Mouse (Mus musculus): ENCODE measurements around the gene Tjap1. TPM values are rescaled to one million over a fixed set of nuclear protein-coding genes. Genes with fewer than 3 reads are reported as not detected.
A peak's percentile ranks its signal among the peaks of the same experiment; 100 is the strongest.

Tjap1 gene
- polyA plus RNA-seq, 1 experiment from 2014 or later, result 35.7 TPM

DNA sequence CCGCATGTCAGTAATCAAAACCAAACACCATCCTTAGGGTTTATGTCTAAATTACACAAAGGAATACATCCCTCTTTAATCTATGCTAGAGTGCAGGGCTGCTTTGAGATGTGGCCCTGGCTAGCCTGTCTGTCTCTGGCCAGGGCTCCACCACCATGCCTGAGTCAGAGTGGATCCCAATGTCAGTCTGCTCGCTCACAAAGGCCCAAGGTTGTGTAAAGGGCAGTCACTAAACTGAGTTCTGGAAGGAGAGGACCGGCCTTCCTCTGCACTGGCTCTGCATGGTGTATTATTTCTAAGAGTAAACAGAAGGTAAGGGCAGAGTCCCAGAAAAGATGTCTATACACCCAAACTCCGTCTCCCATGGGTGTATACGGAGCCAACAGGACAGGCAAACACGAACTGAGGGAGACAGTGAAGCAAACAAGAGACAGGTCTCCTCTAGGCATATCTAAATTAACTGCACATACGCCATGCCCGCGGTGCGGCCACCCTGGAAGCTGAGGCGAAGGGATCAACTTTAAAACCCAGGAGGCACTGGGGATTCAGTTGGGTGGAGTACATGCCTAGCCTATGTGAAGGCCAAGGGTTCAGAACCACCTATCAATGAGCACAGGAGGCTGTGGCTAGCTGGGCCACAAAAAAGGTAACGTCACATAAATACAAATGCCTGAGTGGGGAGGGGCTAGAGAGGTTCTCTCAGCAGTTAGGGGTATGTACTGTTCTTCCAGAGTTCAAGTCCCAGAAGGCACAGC lies 4.6 kb downstream of the Tjap1 start:
- ATAC-seq (ENCODE audit: low read depth), result no peak
- peaks cover 21% of the 10 kb centered on the region for H3K4me1 ChIP-seq (replicated peaks)
- no peak overlapping the region for H3K9ac ChIP-seq
- no peaks in the 10 kb centered on the region for H3K9me3 ChIP-seq
- 92% methylated on average over 12 of the region's 12 CpGs for WGBS
- H3K27me3 ChIP-seq, result no peaks in the 10 kb centered on the region
- H3K36me3 ChIP-seq, result peaks cover 17% of the 10 kb centered on the region
- H3K27ac ChIP-seq (replicated peaks), result no peak overlapping the region
- H3K4me2 ChIP-seq, result no peak overlapping the region
- no peak overlapping the region for H3K4me3 ChIP-seq

DNA sequence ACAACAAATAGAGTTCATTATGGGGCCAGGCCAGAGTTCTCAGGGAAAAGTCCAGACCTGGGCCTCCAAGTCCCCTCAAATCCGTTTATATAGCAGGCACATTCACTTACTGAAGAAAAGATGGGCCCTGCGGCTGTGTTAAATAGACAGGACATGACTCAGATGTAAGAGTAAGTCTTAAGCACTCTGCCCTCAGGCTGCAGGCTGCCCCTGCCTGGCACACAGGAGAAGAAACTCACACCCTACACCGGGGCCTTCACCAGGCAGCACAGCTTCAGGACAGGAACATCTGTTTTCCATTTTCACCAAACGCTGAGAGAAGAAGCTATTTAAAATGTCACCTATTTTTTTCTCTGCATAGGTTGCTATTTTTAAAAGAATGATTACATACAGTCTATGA lies 5.2 kb downstream of the Tjap1 start:
- Histone ChIP-seq H3K36me3 (peaks cover 17% of the 10 kb centered on the region), H3K4me3 (no peak overlapping the region), H3K9ac (no peak overlapping the region), H3K27me3 (no peaks in the 10 kb centered on the region), H3K4me1 (replicated peaks) (peaks cover 19% of the 10 kb centered on the region), H3K9me3 (no peaks in the 10 kb centered on the region), H3K27ac (replicated peaks) (no peak overlapping the region), H3K4me2 (no peak overlapping the region)
- 81% methylated on average over 4 of the region's 4 CpGs for WGBS
- no peak for ATAC-seq (ENCODE audit: low read depth)

DNA sequence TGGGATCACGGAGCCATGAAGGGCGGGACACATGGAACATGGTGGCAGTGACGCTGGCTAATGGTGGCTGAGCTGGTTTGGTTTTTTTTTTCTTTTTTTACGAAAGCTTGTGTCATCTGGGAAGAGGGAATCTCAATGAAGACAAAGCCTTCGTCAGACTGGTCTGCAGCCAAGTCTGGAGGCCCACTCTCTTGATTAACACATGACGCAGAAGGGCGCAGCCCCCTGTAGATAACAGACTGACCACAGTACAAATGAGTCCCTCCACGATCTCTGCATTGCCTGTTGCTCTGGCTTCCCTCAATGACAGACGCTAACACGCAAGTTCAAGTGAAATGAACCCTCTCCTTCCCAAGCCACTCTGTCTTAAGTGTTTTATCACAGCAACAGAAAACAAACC lies 7.3 kb downstream of the Tjap1 start:
- WGBS, result 96% methylated on average over 10 of the region's 10 CpGs
- H3K36me3 ChIP-seq, result peaks cover 17% of the 10 kb centered on the region

DNA sequence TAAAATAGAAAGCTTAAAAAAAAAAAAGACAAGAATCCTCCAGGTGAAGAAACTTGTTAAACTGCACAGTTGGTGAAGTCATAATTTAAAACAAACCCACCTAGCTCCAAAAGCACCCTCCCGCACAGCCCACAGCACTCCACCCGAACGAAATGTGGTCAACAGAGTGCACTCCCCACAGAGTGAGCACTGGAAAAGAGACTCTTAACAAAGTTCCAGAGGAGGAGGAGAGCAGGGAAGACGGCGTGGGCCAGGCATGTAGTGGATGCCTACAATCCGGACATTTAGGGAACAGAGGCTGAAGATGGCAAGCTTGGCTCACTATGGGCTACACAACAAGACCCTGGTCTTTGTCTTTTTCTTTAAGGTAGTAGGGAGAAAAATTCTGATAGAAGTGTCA lies 7.8 kb downstream of the Tjap1 start:
- Histone ChIP-seq H3K36me3 (peaks cover 22% of the 10 kb centered on the region), H3K4me3 (no peak overlapping the region), H3K9ac (no peak overlapping the region), H3K4me1 (replicated peaks) (no peaks in the 10 kb centered on the region), H3K4me2 (no peak overlapping the region), H3K9me3 (no peaks in the 10 kb centered on the region), H3K27me3 (no peaks in the 10 kb centered on the region), H3K27ac (replicated peaks) (no peak overlapping the region)
- 91% methylated on average over 6 of the region's 6 CpGs for WGBS
- ATAC-seq (ENCODE audit: low read depth), result no peak

More for the DNA sequence above, 7.3 kb downstream of the Tjap1 start:
- Histone ChIP-seq H3K4me3 (no peak overlapping the region), H3K9ac (no peak overlapping the region), H3K27me3 (no peaks in the 10 kb centered on the region), H3K9me3 (no peaks in the 10 kb centered on the region), H3K4me1 (replicated peaks) (no peaks in the 10 kb centered on the region), H3K4me2 (no peak overlapping the region), H3K27ac (replicated peaks) (no peak overlapping the region)
- ATAC-seq (ENCODE audit: low read depth), result no peak

DNA sequence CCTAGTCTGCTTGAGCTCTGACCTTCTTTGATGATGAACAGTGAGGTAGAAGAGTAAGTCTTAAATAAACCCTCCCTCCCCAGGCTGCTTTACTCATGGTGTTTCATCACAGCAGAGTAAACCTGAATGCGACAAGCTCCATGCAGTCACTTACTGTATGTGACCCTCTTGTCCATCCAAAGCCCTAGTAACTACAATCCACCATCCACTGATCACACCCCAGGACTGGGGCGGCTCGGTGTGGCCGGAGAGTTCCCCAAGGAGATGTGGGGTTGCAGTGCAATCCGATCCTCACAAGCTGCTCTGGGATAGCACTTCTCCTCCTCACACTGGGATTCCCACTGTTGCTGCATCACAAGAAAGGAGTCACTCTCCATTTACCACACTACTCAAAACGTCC lies 8.4 kb downstream of the Tjap1 start:
- 0 out of 2 replicates have a peak overlapping the region, but pooled peaks have one; percentile 4 for H3K9ac ChIP-seq
- 83% methylated on average over 6 of the region's 6 CpGs for WGBS
- H3K4me3 ChIP-seq, result no peak overlapping the region
- no peaks in the 10 kb centered on the region for H3K9me3 ChIP-seq
- no peak overlapping the region for H3K4me2 ChIP-seq
- H3K36me3 ChIP-seq, result peaks cover 25% of the 10 kb centered on the region
- no peaks in the 10 kb centered on the region for H3K27me3 ChIP-seq
- no peaks in the 10 kb centered on the region for H3K4me1 ChIP-seq (replicated peaks)
- H3K27ac ChIP-seq (replicated peaks), result no peak overlapping the region
- ATAC-seq (ENCODE audit: low read depth), result no peak

DNA sequence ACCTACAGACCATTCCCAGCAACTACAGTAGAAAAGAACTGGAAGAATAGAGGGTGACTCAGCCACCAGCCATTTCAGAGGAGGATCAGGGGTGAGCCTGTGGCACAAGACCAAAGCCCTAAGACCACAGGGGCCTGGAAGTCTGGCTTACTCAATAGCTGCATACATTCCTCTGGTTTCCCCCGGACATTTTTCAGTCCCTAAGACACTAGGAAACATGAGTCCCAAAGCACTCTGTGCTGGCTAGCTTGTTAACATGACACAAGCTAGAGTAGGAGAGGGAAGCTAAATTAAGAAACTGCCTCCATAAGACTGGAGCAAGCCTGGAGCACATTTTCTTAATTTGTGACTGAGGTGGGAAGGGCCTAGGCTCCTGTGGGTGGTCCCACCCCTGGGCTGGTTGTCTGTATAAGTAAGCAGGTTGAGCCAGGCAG lies 9.0 kb downstream of the Tjap1 start:
- ATAC-seq (ENCODE audit: low read depth), result no peak
- Histone ChIP-seq H3K9me3 (no peaks in the 10 kb centered on the region), H3K27me3 (no peaks in the 10 kb centered on the region), H3K4me3 (no peak overlapping the region), H3K4me1 (replicated peaks) (no peaks in the 10 kb centered on the region), H3K4me2 (no peak overlapping the region), H3K36me3 (peaks cover 22% of the 10 kb centered on the region), H3K27ac (replicated peaks) (no peak overlapping the region), H3K9ac (no peak overlapping the region)
- 75% methylated on average over 1 of the region's 1 CpGs for WGBS

DNA sequence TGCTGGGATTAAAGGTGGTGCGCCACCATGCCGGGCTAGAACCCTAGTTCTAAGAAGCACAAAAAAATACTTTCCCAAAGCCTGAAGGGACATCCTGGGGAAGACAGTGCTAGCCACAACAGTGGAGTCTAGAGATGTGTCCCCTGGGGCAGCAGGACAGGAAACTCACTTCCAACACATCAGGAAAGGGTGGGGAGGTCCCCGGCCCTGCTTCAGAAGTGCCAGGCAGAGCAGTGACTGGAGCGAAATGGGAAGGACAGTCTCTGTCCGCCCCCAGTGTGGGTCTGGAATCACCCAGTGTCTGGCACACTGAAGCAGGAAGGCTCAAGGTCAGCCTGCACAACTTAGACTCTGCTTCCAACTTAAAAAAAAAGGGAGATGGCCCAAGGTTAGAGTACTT lies 10.2 kb downstream of the Tjap1 start:
- ATAC-seq (ENCODE audit: low read depth), result no peak
- Histone ChIP-seq H3K27me3 (no peaks in the 10 kb centered on the region), H3K4me2 (no peak overlapping the region), H3K36me3 (peaks cover 15% of the 10 kb centered on the region), H3K4me1 (replicated peaks) (no peaks in the 10 kb centered on the region), H3K9me3 (no peaks in the 10 kb centered on the region), H3K27ac (replicated peaks) (no peak overlapping the region), H3K9ac (no peak overlapping the region), H3K4me3 (no peak overlapping the region)
- 92% methylated on average over 5 of the region's 5 CpGs for WGBS

DNA sequence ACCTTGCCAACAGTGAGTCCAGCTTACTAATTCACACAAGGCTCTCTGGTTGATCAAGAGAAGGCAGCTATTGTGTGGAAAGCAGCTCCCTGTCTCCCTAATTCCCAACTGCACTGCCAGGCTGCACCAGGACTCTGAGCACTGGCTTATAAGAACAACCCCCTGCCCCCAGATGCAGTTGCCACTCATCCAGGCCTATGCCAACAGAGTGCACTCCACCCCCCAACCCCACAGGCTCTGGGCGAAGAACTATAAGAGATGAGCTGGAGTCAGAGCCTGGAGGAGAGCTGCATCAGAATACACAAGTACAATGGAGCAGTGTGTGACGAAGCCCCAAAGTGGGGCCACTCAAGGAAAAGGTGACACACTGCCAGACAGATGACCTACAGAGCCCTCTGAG lies 10.8 kb downstream of the Tjap1 start:
- H3K4me3 ChIP-seq, result no peak overlapping the region
- H3K4me2 ChIP-seq, result no peak overlapping the region
- H3K4me1 ChIP-seq (replicated peaks), result no peaks in the 10 kb centered on the region
- no peaks in the 10 kb centered on the region for H3K9me3 ChIP-seq
- ATAC-seq (ENCODE audit: low read depth), result no peak
- WGBS, result 73% methylated on average over 2 of the region's 2 CpGs
- H3K27ac ChIP-seq (replicated peaks), result no peak overlapping the region
- peaks cover 19% of the 10 kb centered on the region for H3K36me3 ChIP-seq
- 0 out of 2 replicates have a peak overlapping the region, but pooled peaks have one; percentile 8 for H3K9ac ChIP-seq
- H3K27me3 ChIP-seq, result no peaks in the 10 kb centered on the region

DNA sequence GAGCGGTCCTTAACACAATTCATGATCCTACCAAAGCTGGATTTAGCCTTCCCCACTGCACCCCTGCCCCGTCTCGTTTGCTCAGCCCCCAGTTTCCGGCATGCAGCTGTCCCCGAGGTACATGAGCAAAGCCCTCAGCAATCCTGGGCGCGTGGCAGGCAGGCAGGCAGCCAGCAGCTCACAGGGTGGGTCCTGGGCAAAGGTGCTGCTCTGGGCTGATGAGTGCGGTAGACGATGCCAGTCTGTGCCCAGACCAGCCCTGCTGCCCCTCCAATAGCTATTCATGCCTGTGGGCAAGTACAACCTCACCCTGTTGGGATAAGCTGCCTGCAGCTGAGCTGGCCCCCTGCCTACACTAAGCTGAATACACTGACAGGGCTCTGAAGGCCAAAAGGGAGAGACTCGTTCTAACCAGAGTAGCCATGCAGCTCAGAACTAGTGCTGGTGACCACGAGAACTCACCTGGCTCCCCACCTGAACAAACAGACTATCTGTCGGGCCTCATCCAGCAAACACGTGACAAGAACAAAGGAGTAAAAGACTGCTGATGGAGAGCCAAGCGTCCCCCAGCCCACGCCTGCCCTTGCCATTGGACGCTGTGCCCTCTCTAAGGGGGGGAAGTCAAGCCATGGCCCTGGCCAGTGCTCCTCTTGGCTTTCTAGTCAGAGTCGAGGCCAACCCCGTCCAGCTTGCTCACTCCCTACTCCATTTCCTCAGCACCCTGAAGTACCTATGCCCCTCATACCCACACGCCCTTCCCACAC lies 12.9 kb downstream of the Tjap1 start:
- H3K9me3 ChIP-seq, result no peaks in the 10 kb centered on the region
- H3K9ac ChIP-seq, result peak overlapping the region; percentile 47; the same call in 1 of the 2 replicates
- H3K4me2 ChIP-seq, result no peak overlapping the region
- no peaks in the 10 kb centered on the region for H3K4me1 ChIP-seq (replicated peaks)
- WGBS, result 90% methylated on average over 19 of the region's 19 CpGs
- H3K27me3 ChIP-seq, result no peaks in the 10 kb centered on the region
- no peak for ATAC-seq (ENCODE audit: low read depth)
- H3K27ac ChIP-seq (replicated peaks), result no peak overlapping the region
- H3K36me3 ChIP-seq, result peaks cover 26% of the 10 kb centered on the region
- H3K4me3 ChIP-seq, result no peak overlapping the region

DNA sequence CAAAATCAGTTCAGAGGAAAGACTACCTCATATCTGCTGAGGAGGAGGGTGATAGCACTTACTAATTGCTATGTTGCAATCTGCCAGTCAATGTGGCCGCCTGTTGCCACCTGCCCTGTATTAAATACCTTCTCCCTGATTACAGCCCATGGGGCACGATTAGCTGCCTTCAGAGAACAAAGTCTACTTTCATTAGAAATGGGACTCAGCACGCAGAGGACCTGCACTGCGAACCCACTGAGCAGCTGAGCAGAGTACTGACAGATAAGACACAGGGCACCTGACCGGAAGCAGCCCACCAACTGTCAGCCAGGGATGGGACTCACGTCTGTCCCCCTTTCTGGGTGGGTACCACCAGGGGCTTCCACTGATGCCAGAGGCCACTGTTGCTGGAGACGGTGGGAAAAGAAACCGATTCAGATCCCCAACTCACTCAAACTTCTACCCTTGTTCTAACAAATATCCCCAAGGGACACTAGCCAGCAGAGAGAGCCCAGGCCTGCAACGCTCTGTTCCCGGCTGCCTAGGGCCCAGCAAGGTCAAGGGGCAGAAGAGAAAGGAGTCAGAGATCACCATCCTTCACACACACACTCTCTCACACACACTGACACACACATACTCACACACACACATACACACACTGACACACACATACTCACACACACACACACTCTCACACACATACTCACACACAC lies 14.7 kb downstream of the Tjap1 start:
- 83% methylated on average over 10 of the region's 10 CpGs for WGBS
- Histone ChIP-seq H3K4me3 (no peak overlapping the region), H3K4me1 (replicated peaks) (no peaks in the 10 kb centered on the region), H3K27ac (replicated peaks) (no peak overlapping the region), H3K9me3 (no peaks in the 10 kb centered on the region), H3K4me2 (no peak overlapping the region), H3K9ac (no peak overlapping the region), H3K27me3 (no peaks in the 10 kb centered on the region), H3K36me3 (peaks cover 44% of the 10 kb centered on the region)
- no peak for ATAC-seq (ENCODE audit: low read depth)

DNA sequence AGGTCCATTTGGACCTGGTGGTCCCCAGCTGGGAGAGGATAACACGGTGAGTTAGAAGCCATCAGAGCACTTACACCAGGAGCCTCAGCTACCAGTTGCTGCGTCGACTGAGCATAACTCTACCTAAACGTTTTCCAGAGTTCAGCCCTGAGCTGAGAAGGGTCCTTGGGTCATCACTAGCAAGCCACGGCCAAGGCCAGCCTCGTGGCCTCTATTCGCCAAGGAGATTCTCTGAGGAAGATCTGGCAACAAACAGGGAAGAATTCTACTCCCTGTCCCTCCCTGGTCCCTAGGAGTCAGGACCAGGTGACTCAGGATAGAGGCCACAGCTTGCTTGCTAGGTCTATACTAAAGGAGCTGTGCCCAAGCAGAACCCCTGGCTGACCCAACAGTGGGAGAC lies 15.3 kb downstream of the Tjap1 start:
- WGBS, result 82% methylated on average over 7 of the region's 7 CpGs
- H3K36me3 ChIP-seq, result peaks cover 50% of the 10 kb centered on the region

DNA sequence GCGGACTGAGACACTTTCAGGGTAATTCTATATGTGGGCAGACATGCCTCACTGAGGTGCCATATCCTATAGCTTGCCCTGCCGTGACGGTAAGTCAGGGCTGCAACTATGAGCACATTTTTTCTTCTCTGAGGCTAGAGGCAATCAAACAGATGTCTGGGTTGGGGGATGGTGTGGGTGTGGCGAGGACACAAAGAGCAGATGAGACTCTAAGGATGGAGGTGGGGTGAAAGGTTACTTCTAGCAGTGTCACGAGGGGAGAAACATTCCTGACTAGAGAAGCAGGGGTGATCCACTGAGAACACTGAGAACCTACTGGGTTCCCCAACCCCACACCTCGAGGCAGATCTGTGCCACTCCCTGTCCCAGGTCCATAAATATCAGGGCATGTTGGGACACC lies 15.8 kb downstream of the Tjap1 start:
- WGBS, result 62% methylated on average over 6 of the region's 6 CpGs
- H3K27ac ChIP-seq (replicated peaks), result no peak overlapping the region
- peaks cover 56% of the 10 kb centered on the region for H3K36me3 ChIP-seq
- no peak overlapping the region for H3K4me3 ChIP-seq
- no peaks in the 10 kb centered on the region for H3K9me3 ChIP-seq
- no peak overlapping the region for H3K9ac ChIP-seq
- no peaks in the 10 kb centered on the region for H3K27me3 ChIP-seq
- no peaks in the 10 kb centered on the region for H3K4me1 ChIP-seq (replicated peaks)
- no peak overlapping the region for H3K4me2 ChIP-seq
- no peak for ATAC-seq (ENCODE audit: low read depth)

More for the DNA sequence above, 15.3 kb downstream of the Tjap1 start:
- H3K4me2 ChIP-seq, result no peak overlapping the region
- no peak overlapping the region for H3K27ac ChIP-seq (replicated peaks)
- no peak overlapping the region for H3K4me3 ChIP-seq
- no peak for ATAC-seq (ENCODE audit: low read depth)
- H3K27me3 ChIP-seq, result no peaks in the 10 kb centered on the region
- H3K9me3 ChIP-seq, result no peaks in the 10 kb centered on the region
- no peak overlapping the region for H3K9ac ChIP-seq
- no peaks in the 10 kb centered on the region for H3K4me1 ChIP-seq (replicated peaks)
